Mouse (Mus musculus) thymus, adult 2 months (tissue): ENCODE measurements at regions not wholly inside any gene's neighbourhood (a gene's known extent, or its start where the extent isn't known, plus 50 kb on each side); places are given as distances from the start of the nearest gene placed in this dataset.

Experiments
- DNase-seq: peaks from one replicate; pipeline ENCODE4 v3.0.0; 2021
- H3K27ac ChIP-seq: fragments of 200-500 bp; 2 replicates; pipeline ENCODE4 v1.5.1; 2012; ENCODE audit warnings: low read length, control low read depth; ENCODE audit not compliant: control insufficient read depth, insufficient read depth
- H3K27me3 ChIP-seq: fragments of 200-500 bp; 2 replicates; pipeline ENCODE4 v1.6.1; 2012; ENCODE audit warnings: mild to moderate bottlenecking, low read length, moderate library complexity, mixed read lengths; ENCODE audit not compliant: control insufficient read depth, insufficient read depth
- H3K36me3 ChIP-seq: fragments of 200-500 bp; 2 replicates; pipeline ENCODE4 v1.6.1; 2012; ENCODE audit warnings: mild to moderate bottlenecking, low read length, moderate library complexity; ENCODE audit not compliant: control insufficient read depth, insufficient read depth
- H3K4me1 ChIP-seq: fragments of 200-500 bp; replicated peaks from 2 replicates; pipeline ENCODE4 v1.6.1; 2012; ENCODE audit warnings: low read length; ENCODE audit not compliant: control insufficient read depth, insufficient read depth
- H3K4me3 ChIP-seq: fragments of 200-500 bp; 2 replicates; pipeline ENCODE4 v1.5.1; 2012; ENCODE audit warnings: mild to moderate bottlenecking, low read length, control low read depth, moderate library complexity; ENCODE audit not compliant: control insufficient read depth, insufficient read depth
- CTCF ChIP-seq: fragments of 200-500 bp; IDR thresholded peaks from 2 replicates; pipeline ENCODE4 v1.5.1; 2012; ENCODE audit warnings: mild to moderate bottlenecking, control low read depth, low read length, moderate library complexity, borderline replicate concordance; ENCODE audit not compliant: control insufficient read depth, poor library complexity, insufficient read depth; ENCODE audit errors: extremely low read depth
- POLR2A ChIP-seq: fragments of 200-500 bp; IDR thresholded peaks from 2 replicates; pipeline ENCODE4 v1.6.1; 2012; ENCODE audit warnings: mild to moderate bottlenecking, low read length, control low read depth, moderate library complexity; ENCODE audit not compliant: control insufficient read depth, poor library complexity, insufficient read depth; ENCODE audit errors: extremely low read depth
- WGBS: fragments of 180-500 bp; shearing (Covaris S2); methylation state at CpG from one replicate; pipeline ENCODE4 v1.1.7; 2018; 5-methylcytosine and 5-hydroxymethylcytosine counted together

DNA sequence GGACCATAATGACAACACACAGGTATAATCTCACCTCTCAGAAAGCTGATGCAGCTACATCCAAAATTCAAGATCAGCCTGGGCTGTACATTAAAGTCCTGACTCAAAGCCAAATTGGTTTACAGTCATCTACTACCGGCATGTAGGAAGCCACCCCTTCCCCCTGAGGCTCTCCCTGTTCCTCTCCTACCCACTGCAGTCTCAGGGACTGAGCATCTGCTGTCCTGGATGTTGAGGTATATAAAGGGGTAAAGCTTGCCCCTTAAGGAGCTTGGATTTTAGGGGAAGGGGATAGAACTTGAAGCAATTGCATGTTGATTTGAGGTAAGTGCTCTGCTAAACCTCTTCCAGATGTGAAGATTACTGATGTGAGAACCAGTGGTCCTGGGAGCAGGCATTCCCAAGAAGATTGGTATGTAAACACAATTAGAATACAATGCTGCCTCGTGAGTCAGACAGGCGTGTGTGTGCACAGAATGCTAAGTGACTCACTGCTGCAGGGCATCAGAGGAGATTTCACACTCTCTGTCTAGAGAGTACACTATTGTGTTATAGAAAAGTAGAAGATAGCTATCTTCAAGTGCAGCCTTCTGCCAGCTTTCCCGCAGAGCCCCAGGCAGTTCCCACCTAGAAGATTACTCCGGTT lies 111.7 kb upstream of the Cachd1 start:
- TF ChIP-seq POLR2A (no peak), CTCF (no peak)
- Histone ChIP-seq H3K4me1 (no peaks in the 10 kb centered on the region), H3K27me3 (no peaks in the 10 kb centered on the region), H3K4me3 (no peak overlapping the region), H3K27ac (no peak overlapping the region), H3K36me3 (no peaks in the 10 kb centered on the region)
- 34% methylated on average over 5 of the region's 5 CpGs for WGBS
- DNase-seq = no peak

DNA sequence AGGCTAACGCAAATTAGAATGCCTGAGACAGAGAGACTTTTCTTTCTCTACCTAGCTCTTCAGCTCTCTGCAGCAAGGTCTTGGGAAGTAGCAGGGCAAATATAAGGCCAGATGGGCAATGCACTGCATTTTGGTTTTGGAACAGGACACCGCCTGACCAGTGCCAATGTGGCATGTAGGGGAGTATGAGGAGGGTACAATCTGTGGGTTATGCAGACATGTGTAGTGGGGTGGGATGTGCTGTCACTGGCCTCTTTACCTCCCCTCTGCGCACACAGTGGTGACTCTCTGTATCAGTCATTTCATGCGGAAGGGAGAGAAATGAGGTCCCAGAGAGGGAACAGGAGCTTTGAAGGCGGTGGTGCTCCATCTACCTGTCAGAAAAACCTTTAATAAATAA lies 105.9 kb upstream of the Cachd1 start:
- Histone ChIP-seq H3K36me3 (no peaks in the 10 kb centered on the region), H3K4me1 (no peaks in the 10 kb centered on the region), H3K27me3 (no peaks in the 10 kb centered on the region), H3K27ac (no peak overlapping the region), H3K4me3 (no peak overlapping the region)
- TF ChIP-seq POLR2A (no peak), CTCF (no peak)
- DNase-seq = no peak
- WGBS = 90% methylated on average over 5 of the region's 5 CpGs

DNA sequence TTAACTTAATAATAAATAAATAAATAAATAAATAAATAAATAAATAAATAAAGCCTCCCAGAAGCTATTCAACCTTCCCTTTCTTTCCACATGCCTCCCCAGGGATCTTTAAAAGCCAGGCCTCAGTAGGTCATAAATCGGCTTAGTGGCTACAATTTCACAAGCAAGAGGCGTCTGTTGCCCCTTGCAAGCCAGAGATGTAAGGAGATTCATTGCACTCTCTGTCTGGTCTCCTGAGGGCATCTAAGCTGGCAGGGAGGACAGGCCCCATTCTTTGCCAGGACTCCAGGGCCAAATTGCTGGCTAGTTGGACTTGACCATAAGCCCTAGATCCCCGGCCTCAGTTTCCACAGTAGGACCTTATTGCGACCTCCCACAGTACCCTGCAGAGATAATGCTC lies 101.6 kb upstream of the Cachd1 start:
- Histone ChIP-seq H3K27me3 (no peaks in the 10 kb centered on the region), H3K27ac (no peak overlapping the region), H3K4me3 (no peak overlapping the region), H3K36me3 (no peaks in the 10 kb centered on the region), H3K4me1 (no peaks in the 10 kb centered on the region)
- WGBS = 82% methylated on average over 4 of the region's 4 CpGs
- DNase-seq = no peak
- TF ChIP-seq POLR2A (no peak), CTCF (no peak)

DNA sequence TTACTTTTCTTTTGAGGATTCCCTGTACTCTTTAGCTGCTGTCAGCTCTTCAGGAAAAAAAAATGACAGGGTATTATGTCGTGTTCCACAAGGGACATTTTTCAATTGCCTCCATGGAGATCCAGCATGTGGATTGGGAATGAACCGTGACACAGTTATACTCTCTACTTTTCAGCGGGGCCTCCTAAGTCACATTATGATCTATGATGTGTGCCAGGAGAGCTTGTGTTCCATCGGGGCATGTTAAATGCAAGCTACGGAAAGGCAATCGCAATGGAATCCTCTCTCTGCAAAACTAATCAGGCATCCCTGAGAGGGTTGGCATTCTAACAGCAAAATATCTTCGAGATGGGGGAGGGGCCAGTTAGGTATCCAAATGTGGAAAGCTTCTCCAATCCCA lies 92.7 kb upstream of the Cachd1 start:
- H3K27ac ChIP-seq = no peak overlapping the region
- H3K4me3 ChIP-seq = no peak overlapping the region
- no peaks in the 10 kb centered on the region for H3K4me1 ChIP-seq
- no peak for DNase-seq
- no peaks in the 10 kb centered on the region for H3K36me3 ChIP-seq
- 86% methylated on average over 7 of the region's 7 CpGs for WGBS
- TF ChIP-seq POLR2A = no peak
- no peak for TF ChIP-seq CTCF
- H3K27me3 ChIP-seq = no peaks in the 10 kb centered on the region

DNA sequence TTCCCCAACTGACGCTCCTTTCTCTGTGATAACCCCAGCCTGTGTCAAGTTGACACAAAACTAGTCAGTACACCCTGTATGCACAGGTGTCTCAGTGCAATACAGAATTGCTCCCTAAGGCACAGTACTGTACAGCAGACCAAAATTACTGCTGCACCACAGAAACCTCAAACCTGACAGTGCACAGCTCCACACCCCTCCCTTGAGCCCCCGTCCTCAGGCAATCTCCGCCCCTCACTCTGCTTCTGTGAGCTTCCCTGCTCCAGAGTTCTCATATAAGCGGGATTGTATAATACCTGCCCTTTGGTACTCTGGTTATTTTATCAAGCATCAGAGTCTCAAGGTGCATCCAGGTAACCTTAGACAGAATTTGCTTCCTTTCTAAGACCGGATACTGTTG lies 76.5 kb upstream of the Cachd1 start:
- Histone ChIP-seq H3K27me3 (no peaks in the 10 kb centered on the region), H3K36me3 (no peaks in the 10 kb centered on the region), H3K27ac (no peak overlapping the region), H3K4me3 (no peak overlapping the region), H3K4me1 (no peaks in the 10 kb centered on the region)
- WGBS = 89% methylated on average over 5 of the region's 5 CpGs
- TF ChIP-seq CTCF (no peak), POLR2A (no peak)
- no peak for DNase-seq

DNA sequence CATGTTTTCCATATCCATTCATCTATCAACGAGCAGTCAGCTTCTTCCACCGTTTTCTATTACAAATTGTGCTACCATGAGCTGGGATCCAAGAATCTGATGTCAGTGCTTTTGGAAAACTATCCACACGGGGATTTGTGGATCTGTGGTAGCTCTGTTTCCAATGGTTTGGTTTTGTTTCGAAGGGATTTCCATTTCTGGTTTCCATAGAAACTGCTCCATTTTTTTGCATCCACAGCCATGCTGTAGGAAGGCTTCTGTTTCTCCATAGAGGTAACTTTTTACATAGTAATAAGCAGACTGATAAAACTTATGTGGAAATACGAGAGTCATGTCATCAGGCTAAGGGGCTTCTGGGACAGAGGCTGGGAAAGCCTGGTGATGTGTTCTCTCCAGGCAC lies 76.1 kb upstream of the Cachd1 start:
- DNase-seq = no peak
- Histone ChIP-seq H3K4me1 (no peaks in the 10 kb centered on the region), H3K27ac (no peak overlapping the region), H3K4me3 (no peak overlapping the region), H3K36me3 (no peaks in the 10 kb centered on the region), H3K27me3 (no peaks in the 10 kb centered on the region)
- TF ChIP-seq CTCF (no peak), POLR2A (no peak)
- 80% methylated on average over 5 of the region's 5 CpGs for WGBS

DNA sequence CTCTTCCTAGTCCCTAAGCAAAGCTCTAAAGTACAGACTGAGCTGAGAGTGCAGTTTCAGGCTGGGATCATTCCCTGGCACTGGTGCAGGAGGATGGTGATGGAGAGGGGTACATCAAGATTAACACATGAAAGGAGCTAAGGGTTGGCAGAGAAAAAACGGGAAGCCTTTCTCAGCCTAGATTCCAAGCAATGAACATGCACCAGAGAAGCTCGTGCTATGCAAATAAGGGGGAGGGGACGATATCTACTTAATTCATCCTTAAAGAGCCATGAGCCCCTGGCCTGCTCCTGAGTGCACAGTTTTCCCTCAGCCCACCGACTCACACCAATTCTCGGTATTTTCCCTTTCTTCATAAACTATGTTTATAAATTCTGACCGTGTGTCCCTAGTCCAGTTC lies 70.5 kb upstream of the Cachd1 start:
- WGBS = 43% methylated on average over 6 of the region's 6 CpGs
- H3K27ac ChIP-seq = no peak overlapping the region
- no peaks in the 10 kb centered on the region for H3K4me1 ChIP-seq
- no peak for TF ChIP-seq CTCF
- no peak for TF ChIP-seq POLR2A
- no peaks in the 10 kb centered on the region for H3K27me3 ChIP-seq
- H3K36me3 ChIP-seq = no peaks in the 10 kb centered on the region
- H3K4me3 ChIP-seq = no peak overlapping the region
- DNase-seq = no peak
